Mouse (Mus musculus) MEL (cell line): Measurements from ENCODE around the gene Hacl1. TPM values are rescaled to one million over a fixed set of nuclear protein-coding genes. Genes with fewer than 3 reads are reported as not detected.

Experiments used
- DNase-seq: peaks from one replicate; pipeline ENCODE4 v3.0.0; 2011; ENCODE audit warnings: low read depth, low spot score
- H3K27ac ChIP-seq: 2 replicates; pipeline ENCODE4 v1.5.1; 2012; ENCODE audit warnings: low read depth, mild to moderate bottlenecking, control low read depth, low read length, moderate library complexity; ENCODE audit not compliant: control insufficient read depth
- H3K27me3 ChIP-seq, 2 experiments: fragments of 150-350 bp in 1 of 2; sonication (generic) in 1 of 2; 2 replicates each; pipeline ENCODE4 v1.6.1; 2012; ENCODE audit warnings: low read length in 2 of 2, mild to moderate bottlenecking in 2 of 2, improper control_type of control experiment in 1 of 2, moderate library complexity in 1 of 2; ENCODE audit not compliant: insufficient read depth in 2 of 2, control insufficient read depth in 1 of 2
- H3K36me3 ChIP-seq, 2 experiments: 2 replicates each; pipeline ENCODE4 v1.6.1; 2012 to 2014; ENCODE audit warnings: low read length in 2 of 2, improper control_type of control experiment in 1 of 2, inconsistent platforms in 1 of 2, mild to moderate bottlenecking in 1 of 2; ENCODE audit not compliant: insufficient read depth in 2 of 2, control insufficient read depth in 1 of 2
- H3K4me1 ChIP-seq, 2 experiments: fragments of 150-350 bp in 1 of 2; sonication (generic) in 1 of 2; 2 replicates each; pipeline ENCODE4 v1.6.1; 2012; ENCODE audit warnings: low read length in 2 of 2, improper control_type of control experiment in 1 of 2, mild to moderate bottlenecking in 1 of 2; ENCODE audit not compliant: insufficient read depth in 2 of 2, control insufficient read depth in 1 of 2
- H3K4me3 ChIP-seq, 2 experiments: fragments of 150-350 bp in 1 of 2; sonication (generic) in 1 of 2; 2 replicates each; pipeline ENCODE4 v1.5.1; 2012; ENCODE audit warnings: low read depth in 2 of 2, low read length in 2 of 2, mild to moderate bottlenecking in 2 of 2, moderate library complexity in 2 of 2, control low read depth in 1 of 2, improper control_type of control experiment in 1 of 2; ENCODE audit not compliant: control insufficient read depth in 1 of 2, insufficient read depth in 1 of 2
- H3K79me2 ChIP-seq: 2 replicates; pipeline ENCODE4 v1.6.1; 2012; ENCODE audit warnings: mild to moderate bottlenecking, low read length, moderate library complexity; ENCODE audit not compliant: control insufficient read depth, poor library complexity, insufficient read depth
- H3K9ac ChIP-seq: 2 replicates; pipeline ENCODE4 v1.6.1; 2012; ENCODE audit warnings: low read depth, mild to moderate bottlenecking, control low read depth, low read length, moderate library complexity; ENCODE audit not compliant: control insufficient read depth, poor library complexity, severe bottlenecking
- H3K9me3 ChIP-seq: fragments of 150-350 bp; sonication (generic); replicated peaks from 2 replicates; pipeline ENCODE4 v1.6.1; 2012; ENCODE audit warnings: mild to moderate bottlenecking, low read length, improper control_type of control experiment, moderate library complexity; ENCODE audit not compliant: insufficient read depth
- BHLHE40 ChIP-seq: IDR thresholded peaks from 2 replicates; pipeline ENCODE4 v1.6.1; 2012; ENCODE audit warnings: low read depth, mild to moderate bottlenecking, inconsistent platforms, low read length, improper control_type of control experiment, borderline replicate concordance
- CHD1 ChIP-seq: IDR thresholded peaks from 2 replicates; pipeline ENCODE4 v1.6.1; 2012; ENCODE audit warnings: low read depth, mild to moderate bottlenecking, inconsistent platforms, low read length, improper control_type of control experiment
- CTCF ChIP-seq, 3 experiments: IDR thresholded peaks in 2 of 3; conservative IDR thresholded peaks in 1 of 3; 2 replicates each; pipeline ENCODE4 v1.5.1; 2011 to 2012; ENCODE audit warnings: low read length in 3 of 3, low read depth in 2 of 3, mild to moderate bottlenecking in 2 of 3, improper control_type of control experiment in 1 of 3, inconsistent platforms in 1 of 3, mixed read lengths in 1 of 3, moderate library complexity in 1 of 3; ENCODE audit not compliant: control insufficient read depth in 1 of 3, insufficient read depth in 1 of 3, poor library complexity in 1 of 3, severe bottlenecking in 1 of 3
- ELF1 ChIP-seq: IDR thresholded peaks from 2 replicates; pipeline ENCODE4 v1.6.1; 2014; ENCODE audit warnings: low read depth, mild to moderate bottlenecking, inconsistent platforms, low read length, improper control_type of control experiment, moderate library complexity
- EP300 ChIP-seq, 2 experiments: IDR thresholded peaks; 2 replicates each; pipeline ENCODE4 v1.6.1; 2011; ENCODE audit warnings: improper control_type of control experiment in 2 of 2, low read length in 2 of 2, low read depth in 1 of 2, mild to moderate bottlenecking in 1 of 2
- ETS1 ChIP-seq: IDR thresholded peaks from 2 replicates; pipeline ENCODE4 v1.6.1; 2012; ENCODE audit warnings: low read depth, mild to moderate bottlenecking, inconsistent platforms, low read length, improper control_type of control experiment, moderate library complexity
- GABPA ChIP-seq: IDR thresholded peaks from 2 replicates; pipeline ENCODE4 v1.6.1; 2012; ENCODE audit warnings: low read depth, mild to moderate bottlenecking, inconsistent platforms, low read length, improper control_type of control experiment, moderate library complexity
- GATA1 ChIP-seq: IDR thresholded peaks from 2 replicates; pipeline ENCODE4 v1.6.1; 2011; ENCODE audit warnings: low read depth, low read length, improper control_type of control experiment
- HCFC1 ChIP-seq: IDR thresholded peaks from 2 replicates; pipeline ENCODE4 v1.6.1; 2012; ENCODE audit warnings: low read depth, mild to moderate bottlenecking, inconsistent platforms, low read length, improper control_type of control experiment, moderate library complexity
- JUND ChIP-seq: IDR thresholded peaks from 2 replicates; pipeline ENCODE4 v1.6.1; 2011; ENCODE audit warnings: low read depth, mild to moderate bottlenecking, improper control_type of control experiment, low read length
- KAT2A ChIP-seq: conservative IDR thresholded peaks from 2 replicates; pipeline ENCODE4 v1.6.1; 2012; ENCODE audit warnings: low read depth, low read length, improper control_type of control experiment, inconsistent platforms
- MAFK ChIP-seq: IDR thresholded peaks from 2 replicates; pipeline ENCODE4 v1.6.1; 2011; ENCODE audit warnings: low read depth, mild to moderate bottlenecking, low read length, improper control_type of control experiment, borderline replicate concordance
- MAZ ChIP-seq: IDR thresholded peaks from 2 replicates; pipeline ENCODE4 v1.6.1; 2012; ENCODE audit warnings: low read depth, mild to moderate bottlenecking, inconsistent platforms, low read length, improper control_type of control experiment
- MEF2A ChIP-seq: IDR thresholded peaks from 2 replicates; pipeline ENCODE4 v1.6.1; 2014; ENCODE audit warnings: low read depth, mild to moderate bottlenecking, inconsistent platforms, low read length, improper control_type of control experiment; ENCODE audit not compliant: poor library complexity, insufficient replicate concordance, severe bottlenecking; ENCODE audit errors: extremely low read depth
- MXI1 ChIP-seq: IDR thresholded peaks from 2 replicates; pipeline ENCODE4 v1.6.1; 2011; ENCODE audit warnings: mild to moderate bottlenecking, low read depth, low read length, improper control_type of control experiment
- MYB ChIP-seq: IDR thresholded peaks from 2 replicates; pipeline ENCODE4 v1.6.1; 2011; ENCODE audit warnings: mild to moderate bottlenecking, low read depth, low read length, improper control_type of control experiment
- MYC ChIP-seq: IDR thresholded peaks from 2 replicates; pipeline ENCODE4 v1.6.1; 2011; ENCODE audit warnings: low read depth, mild to moderate bottlenecking, low read length, improper control_type of control experiment, moderate library complexity
- NELFE ChIP-seq: IDR thresholded peaks from 2 replicates; pipeline ENCODE4 v1.6.1; 2011; ENCODE audit warnings: low read depth, low read length, improper control_type of control experiment
- NRF1 ChIP-seq: IDR thresholded peaks from 2 replicates; pipeline ENCODE4 v1.6.1; 2014; ENCODE audit warnings: low read depth, mild to moderate bottlenecking, inconsistent platforms, low read length, improper control_type of control experiment, moderate library complexity; ENCODE audit not compliant: poor library complexity, insufficient read depth, severe bottlenecking
- POLR2A ChIP-seq, 2 experiments: IDR thresholded peaks; 2 replicates each; pipeline ENCODE4 v1.6.1; 2011 to 2012; ENCODE audit warnings: low read length in 2 of 2, mild to moderate bottlenecking in 2 of 2, control low read depth in 1 of 2, improper control_type of control experiment in 1 of 2, low read depth in 1 of 2, moderate library complexity in 1 of 2; ENCODE audit not compliant: control insufficient read depth in 1 of 2, insufficient read depth in 1 of 2, poor library complexity in 1 of 2
- POLR2AphosphoS2 ChIP-seq: IDR thresholded peaks from 2 replicates; pipeline ENCODE4 v1.6.1; 2011; ENCODE audit warnings: low read length, improper control_type of control experiment
- RCOR1 ChIP-seq: IDR thresholded peaks from 2 replicates; pipeline ENCODE4 v1.6.1; 2012; ENCODE audit warnings: low read depth, mild to moderate bottlenecking, inconsistent platforms, low read length, improper control_type of control experiment
- TAL1 ChIP-seq: IDR thresholded peaks from 2 replicates; pipeline ENCODE4 v1.6.1; 2012; ENCODE audit warnings: mild to moderate bottlenecking, inconsistent platforms, low read length, moderate library complexity, mixed read lengths
- TBP ChIP-seq: IDR thresholded peaks from 2 replicates; pipeline ENCODE4 v1.8.0; 2011; ENCODE audit warnings: low read depth, low read length, improper control_type of control experiment
- TCF12 ChIP-seq: IDR thresholded peaks from 2 replicates; pipeline ENCODE4 v1.6.1; 2014; ENCODE audit warnings: low read depth, mild to moderate bottlenecking, inconsistent platforms, low read length, improper control_type of control experiment, moderate library complexity
- USF1 ChIP-seq: IDR thresholded peaks from 2 replicates; pipeline ENCODE4 v1.6.1; 2014; ENCODE audit warnings: low read depth, mild to moderate bottlenecking, inconsistent platforms, low read length, improper control_type of control experiment, moderate library complexity
- ZKSCAN1 ChIP-seq: IDR thresholded peaks from 2 replicates; pipeline ENCODE4 v1.6.1; 2012; ENCODE audit warnings: low read depth, mild to moderate bottlenecking, inconsistent platforms, low read length, improper control_type of control experiment, moderate library complexity
- ZMIZ1 ChIP-seq: IDR thresholded peaks from 2 replicates; pipeline ENCODE4 v1.6.1; 2012; ENCODE audit warnings: low read depth, mild to moderate bottlenecking, inconsistent platforms, low read length, improper control_type of control experiment, moderate library complexity
- polyA plus RNA-seq, 2 experiments: library from polyadenylated mRNA; stranded (reverse) in 1 of 2; unstranded in 1 of 2; fragments of >175 nt in 1 of 2; fragments of >200 nt in 1 of 2; gene quantifications; 2 replicates each; pipeline versions ENCODE4 v1.2.1 to v1.2.4; 2012; ENCODE audit warnings: low replicate concordance in 2 of 2, low read depth in 1 of 2; ENCODE audit not compliant: insufficient read length in 2 of 2, insufficient read depth in 1 of 2, missing spikeins in 1 of 2
- total RNA-seq: library from RNA; depleted of rRNA; stranded (reverse); fragments of 300-350 nt; gene quantifications from 2 replicates; pipeline ENCODE4 v1.2.3, GENCODE M21; 2012

Gene Hacl1
- total and polyA plus RNA-seq, 3 experiments = 7.7 to 13.3 TPM; not detected in 1

DNA sequence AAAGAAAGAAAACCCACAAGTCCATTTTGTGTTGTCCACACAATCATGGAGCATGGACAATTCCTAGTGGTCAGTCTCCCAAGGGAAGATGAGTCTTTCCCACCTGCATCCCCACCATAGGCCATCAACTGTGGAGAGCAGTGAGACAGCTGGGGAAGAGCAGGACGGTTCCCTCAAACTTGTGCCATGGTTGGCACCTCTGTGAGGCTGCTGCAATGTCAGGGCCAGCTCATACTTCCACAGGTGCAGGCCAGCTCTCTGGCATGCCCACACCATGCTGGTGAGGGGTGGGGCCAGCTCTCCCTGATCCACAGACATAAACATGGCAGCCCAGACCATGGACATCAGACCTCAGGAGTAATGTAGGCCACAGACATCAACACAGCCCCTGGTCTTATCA, 45.1 kb upstream of the Hacl1 start:
- Histone ChIP-seq H3K4me3 (0 out of 4 replicates have a peak overlapping the region, but pooled peaks of 1 of the 2 experiments have one; percentile 5), H3K4me1 (peaks cover 3 to 33% of the 10 kb centered on the region in 2 experiments), H3K27ac (no peak overlapping the region), H3K79me2 (no peaks in the 10 kb centered on the region), H3K27me3 (no peaks in the 10 kb centered on the region), H3K36me3 (peaks cover 0 to 15% of the 10 kb centered on the region in 2 experiments; a peak in 2 of 4 replicates), H3K9ac (no peak overlapping the region), H3K9me3 (no peaks in the 10 kb centered on the region)
- TF ChIP-seq KAT2A = no peak
- no peak for TF ChIP-seq ZMIZ1
- no peak for TF ChIP-seq CTCF (IDR thresholded peaks at IDR 0.05 in 2 of 3, conservative IDR thresholded peaks at IDR 0.05 in 1 of 3; ENCODE audit: control insufficient read depth in 1 of 3, insufficient read depth in 1 of 3, low read depth in 2 of 3, low read length in 3 of 3, poor library complexity in 1 of 3, severe bottlenecking in 1 of 3)
- no peak for TF ChIP-seq NELFE
- no peak for TF ChIP-seq MAZ
- no peak for TF ChIP-seq TAL1
- no peak for TF ChIP-seq EP300 (IDR thresholded peaks at IDR 0.05; ENCODE audit: low read depth in 1 of 2, low read length in 2 of 2)
- TF ChIP-seq MYB = no peak
- no peak for TF ChIP-seq BHLHE40
- no peak for TF ChIP-seq POLR2A (IDR thresholded peaks at IDR 0.05; ENCODE audit: control insufficient read depth in 1 of 2, insufficient read depth in 1 of 2, low read depth in 1 of 2, low read length in 2 of 2, poor library complexity in 1 of 2)
- TF ChIP-seq MAFK = no peak
- TF ChIP-seq TCF12 = no peak
- no peak for TF ChIP-seq JUND
- DNase-seq = no peak

GRCm38 (mm10) chr14:31685680-31686079, 44.6 kb upstream of the Hacl1 start:
- peak overlapping the region; percentile 51 for H3K9ac ChIP-seq
- H3K27ac ChIP-seq = peak overlapping the region; percentile 54
- TF ChIP-seq TBP (0 out of 2 replicates have a peak, but pooled peaks have one; percentile 22), POLR2AphosphoS2 (no peak), NRF1 (no peak), ELF1 (peak; percentile 70; the same call in 1 of the 2 replicates), BHLHE40 (no peak), POLR2A (IDR thresholded peaks at IDR 0.05; ENCODE audit: control insufficient read depth in 1 of 2, insufficient read depth in 1 of 2, low read depth in 1 of 2, low read length in 2 of 2, poor library complexity in 1 of 2) (peak in 1 of 2 experiments; percentile 54; a peak in 2 of 4 replicates), MXI1 (peak; percentile 53; the same call in 1 of the 2 replicates), ETS1 (peak; percentile 70), MEF2A (peak; percentile 68; the same call in 1 of the 2 replicates), CHD1 (no peak), MYB (no peak), USF1 (no peak), RCOR1 (peak; percentile 85), GATA1 (peak; percentile 67), GABPA (no peak), MAZ (no peak), CTCF (IDR thresholded peaks at IDR 0.05 in 2 of 3, conservative IDR thresholded peaks at IDR 0.05 in 1 of 3; ENCODE audit: control insufficient read depth in 1 of 3, insufficient read depth in 1 of 3, low read depth in 2 of 3, low read length in 3 of 3, poor library complexity in 1 of 3, severe bottlenecking in 1 of 3) (no peak), KAT2A (no peak), MYC (0 out of 2 replicates have a peak, but pooled peaks have one; percentile 19), ZKSCAN1 (no peak), MAFK (peak; percentile 52; the same call in 1 of the 2 replicates), HCFC1 (peak; percentile 41; the same call in 1 of the 2 replicates), EP300 (IDR thresholded peaks at IDR 0.05; ENCODE audit: low read depth in 1 of 2, low read length in 2 of 2) (peak; percentile 59 to 80; a peak in 3 of 4 replicates)

More at GRCm38 (mm10) chr14:31685680-31686079, 44.6 kb upstream of the Hacl1 start:
- no peaks in the 10 kb centered on the region for H3K27me3 ChIP-seq
- peak; percentile 87 for DNase-seq
- H3K36me3 ChIP-seq = peaks cover 0 to 13% of the 10 kb centered on the region in 2 experiments; a peak in 2 of 4 replicates
- H3K4me3 ChIP-seq = peak overlapping the region; percentile 50 to 57
- H3K9me3 ChIP-seq = no peaks in the 10 kb centered on the region
- H3K79me2 ChIP-seq = no peaks in the 10 kb centered on the region
- peaks cover 3 to 31% of the 10 kb centered on the region in 2 experiments for H3K4me1 ChIP-seq
